Mouse (Mus musculus): ENCODE data around the gene Arglu1. TPM values are rescaled to one million over a fixed set of nuclear protein-coding genes. Genes with fewer than 3 reads are reported as not detected.

Arglu1 gene
- 100 to 1,000 TPM; 124 to 137 TPM for total RNA-seq (2021)
- long read RNA-seq, experiment 1, transcript Arglu1-204 (3 exons, 3,559 nt) = minor isoform, 9 of 67 reads
- long read RNA-seq, experiment 1, transcript Arglu1-201 (4 exons, 3,197 nt) = major isoform, 27 of 67 reads
- long read RNA-seq, experiment 1, partial matches to known transcripts = 7 of 67 reads
- long read RNA-seq, experiment 1, other reads (novel, unspliced or antisense) = 22 of 67 reads
- long read RNA-seq, experiment 2, transcript Arglu1-201 (4 exons, 3,197 nt) = minor isoform, 55 of 254 reads
- long read RNA-seq, experiment 2, transcript Arglu1-204 (3 exons, 3,559 nt) = major isoform, 96 of 254 reads
- long read RNA-seq, experiment 2, partial matches to known transcripts = 30 of 254 reads
- long read RNA-seq, experiment 2, other reads (novel, unspliced or antisense) = 72 of 254 reads

DNA sequence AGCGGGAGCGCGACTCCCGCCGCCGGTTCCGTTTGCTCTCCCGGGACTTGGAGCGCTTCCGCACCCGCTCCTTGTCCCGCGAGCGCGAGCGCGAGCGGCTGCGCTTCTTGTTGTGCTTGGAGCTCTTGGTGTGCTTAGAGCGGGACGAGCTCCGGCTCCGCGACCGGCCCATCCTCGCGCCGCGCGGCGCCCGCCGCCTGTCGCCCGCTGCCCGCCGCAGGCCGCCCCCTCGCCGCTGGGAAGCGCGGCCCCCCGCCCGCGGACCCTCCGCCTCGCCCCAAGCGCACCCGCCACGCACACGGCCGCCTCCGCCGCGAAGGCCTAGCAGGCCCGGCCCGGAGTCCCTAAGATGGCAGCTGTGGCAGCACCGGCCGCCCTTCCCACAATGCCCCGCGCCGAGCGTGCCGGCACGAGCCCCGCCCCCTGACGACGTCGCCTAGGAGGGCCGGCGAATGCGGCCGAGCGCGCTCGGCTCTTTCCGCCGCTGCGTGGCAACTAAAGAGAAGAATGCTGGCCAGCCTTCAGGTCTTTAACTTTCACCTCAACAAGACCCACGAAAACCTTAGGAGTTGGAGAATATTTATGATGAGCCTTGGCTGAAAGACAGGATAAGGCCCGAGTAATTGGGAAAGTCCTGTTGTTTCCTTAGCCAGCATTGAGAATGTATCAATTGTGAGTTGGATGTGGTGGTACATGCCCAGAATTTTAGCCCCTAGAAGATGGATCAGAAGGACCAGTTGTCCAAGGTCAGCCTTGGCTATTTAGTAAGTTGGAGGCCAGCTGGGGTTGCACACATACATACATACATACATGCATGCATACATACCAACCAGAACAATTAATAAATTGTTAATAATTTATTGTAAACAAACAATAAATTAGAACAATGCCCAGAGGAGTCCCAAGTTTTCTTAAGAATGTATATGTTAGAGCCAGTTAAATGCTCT lies at the start of gene Arglu1:
Gene Arglu1, minus strand, starts transcription at position 376 of the 947 bp plus-strand sequence.
- peak; percentile 88 to 97 for DNase-seq (ENCODE audit: low spot score in 2 of 2)

DNA sequence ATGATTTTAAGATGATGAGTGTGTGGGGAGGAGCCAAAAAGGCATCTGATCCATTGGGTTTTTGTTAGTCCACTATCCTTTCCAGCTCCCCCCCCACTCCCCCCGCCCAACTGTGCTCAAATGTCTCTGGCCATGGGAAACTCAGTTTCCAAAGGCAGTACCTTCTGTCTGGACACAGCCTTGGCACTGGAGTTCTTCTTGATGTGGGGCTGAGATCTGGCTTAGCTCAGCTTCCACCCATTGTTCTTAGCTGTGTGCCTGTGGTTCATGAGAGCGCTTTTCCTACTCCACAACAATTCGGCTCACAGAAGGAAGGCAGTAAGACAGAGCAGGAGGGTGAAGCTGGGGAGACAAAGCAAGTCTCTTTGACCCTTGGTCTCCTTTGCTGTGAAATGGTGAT lies 47.0 kb upstream of the Arglu1 start:
- no peak for DNase-seq (ENCODE audit: low spot score in 2 of 2)

DNA sequence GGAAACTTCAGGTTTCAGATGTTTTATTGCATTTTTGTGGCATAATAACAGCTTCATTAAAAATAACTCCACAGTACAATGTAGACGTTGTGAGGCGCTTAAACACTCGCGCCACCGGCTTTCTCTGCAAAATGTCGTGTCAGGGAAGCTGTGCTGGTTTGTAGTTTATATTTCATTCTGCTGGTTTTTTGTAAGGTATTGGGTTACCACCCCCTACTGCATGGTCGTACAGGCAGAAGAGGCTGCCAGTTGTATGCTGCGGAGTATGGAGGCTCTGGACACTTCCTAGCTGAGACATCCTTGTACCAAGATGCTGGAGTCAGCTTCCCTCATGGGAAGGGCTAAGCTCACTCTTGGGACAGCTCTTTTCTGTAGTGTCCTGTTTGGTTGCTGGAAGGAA lies 46.5 kb upstream of the Arglu1 start:
- DNase-seq (ENCODE audit: low spot score in 2 of 2) = no peak

- DNase-seq (ENCODE audit: low spot score in 2 of 2) = no peak
Observed at GRCm38 (mm10) chr8:8733804-8734203, 43.5 kb upstream of the Arglu1 start.

- DNase-seq (ENCODE audit: low spot score in 2 of 2) = no peak
Observed at GRCm38 (mm10) chr8:8728643-8729042, 38.3 kb upstream of the Arglu1 start.

DNA sequence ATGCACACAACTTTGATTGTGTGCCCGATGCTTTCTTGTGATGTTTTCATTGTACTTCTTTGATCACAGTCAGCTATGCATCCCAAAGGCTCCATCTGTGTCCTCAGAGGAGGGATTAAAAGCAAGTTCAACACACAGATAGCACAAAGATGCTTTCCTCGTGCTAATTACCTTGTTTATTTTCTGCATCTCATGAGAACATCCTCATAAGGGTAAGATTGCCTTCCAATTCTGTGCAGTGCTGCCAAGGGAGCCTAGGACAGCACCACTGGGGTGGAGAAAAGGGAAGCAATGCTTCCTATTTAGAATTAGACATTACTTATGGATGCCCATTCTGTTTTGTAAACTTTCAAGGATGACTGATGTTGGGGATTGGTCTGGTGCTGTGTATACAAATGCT lies 36.2 kb upstream of the Arglu1 start:
- DNase-seq (ENCODE audit: low spot score in 2 of 2) = no peak

- DNase-seq (ENCODE audit: low spot score in 2 of 2) = no peak
Observed at GRCm38 (mm10) chr8:8704813-8705212, 14.5 kb upstream of the Arglu1 start.

GRCm38 (mm10) chr8:8703668-8704067 lies 13.3 kb upstream of the Arglu1 start:
- no peak for DNase-seq (ENCODE audit: low spot score in 2 of 2)

GRCm38 (mm10) chr8:8700821-8701220 lies 10.5 kb upstream of the Arglu1 start:
- no peak for DNase-seq (ENCODE audit: low spot score in 2 of 2)

- no peak for DNase-seq (ENCODE audit: low spot score in 2 of 2)
Observed at GRCm38 (mm10) chr8:8700229-8700628, 9.9 kb upstream of the Arglu1 start.

DNA sequence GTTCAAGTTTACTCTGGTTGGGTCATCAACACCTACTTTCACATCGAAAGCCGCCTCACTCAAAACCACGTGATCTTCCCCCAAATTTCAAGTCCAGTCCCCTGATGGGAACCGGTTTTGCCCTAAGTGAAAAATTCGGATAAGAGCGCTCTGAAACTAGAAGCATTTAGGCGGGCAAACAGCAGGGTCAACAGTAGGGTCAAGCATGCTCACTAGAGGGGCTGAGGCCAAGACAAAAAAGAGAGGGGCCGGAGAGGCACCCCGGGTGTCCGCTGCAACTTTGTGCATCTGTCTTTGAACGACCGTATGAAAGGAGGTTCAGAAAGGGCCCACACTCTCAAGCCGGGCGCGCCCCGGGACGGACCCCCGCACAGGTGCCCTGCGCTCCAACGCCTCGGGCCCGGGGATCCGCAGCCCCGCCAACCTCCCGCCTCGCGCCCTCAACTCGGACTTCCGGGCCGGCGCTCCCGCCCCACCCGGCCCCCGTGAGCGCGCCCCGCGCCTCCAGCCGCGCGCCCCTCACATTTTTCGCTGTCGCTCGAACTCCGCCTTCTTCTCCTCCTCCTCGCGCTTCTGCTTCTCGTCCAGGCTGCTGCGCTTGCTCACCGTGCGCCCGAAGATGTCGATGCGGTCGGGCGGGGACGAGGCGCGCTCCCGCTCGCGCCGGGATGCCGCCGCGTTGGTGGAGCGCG lies 721 bp downstream of the Arglu1 start:
- peak; percentile 30 to 43 for DNase-seq (ENCODE audit: low spot score in 2 of 2)

DNA sequence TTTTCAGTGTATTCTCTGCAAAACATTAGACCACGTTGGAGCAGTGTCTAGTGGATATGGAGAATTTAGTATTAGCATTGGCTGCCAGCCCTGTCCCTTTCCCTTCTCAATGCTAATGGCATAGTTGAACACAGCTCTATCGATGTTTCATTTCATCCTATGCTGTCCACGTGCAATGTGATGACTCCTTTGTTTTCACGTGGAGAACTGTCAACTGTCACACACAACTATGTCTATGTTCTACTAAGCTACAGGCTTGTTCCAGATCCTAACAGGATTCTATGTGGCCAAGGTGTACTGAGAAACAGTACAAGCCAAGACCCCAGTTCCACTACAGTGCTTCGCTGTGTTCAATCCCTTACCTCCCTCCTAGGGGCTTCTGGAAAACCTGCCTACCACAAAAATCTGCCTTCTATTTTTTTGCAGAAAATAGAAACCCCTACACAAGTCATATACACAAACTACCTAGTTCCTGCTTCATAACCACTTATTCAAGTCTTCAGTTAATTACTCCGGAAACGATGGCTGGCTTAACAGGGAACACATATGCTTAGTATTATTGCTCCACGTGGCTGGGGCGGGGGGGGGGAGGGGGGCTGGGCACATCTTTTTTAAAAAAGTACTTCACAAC lies 1.4 kb downstream of the Arglu1 start:
- DNase-seq (ENCODE audit: low spot score in 2 of 2) = no peak

DNA sequence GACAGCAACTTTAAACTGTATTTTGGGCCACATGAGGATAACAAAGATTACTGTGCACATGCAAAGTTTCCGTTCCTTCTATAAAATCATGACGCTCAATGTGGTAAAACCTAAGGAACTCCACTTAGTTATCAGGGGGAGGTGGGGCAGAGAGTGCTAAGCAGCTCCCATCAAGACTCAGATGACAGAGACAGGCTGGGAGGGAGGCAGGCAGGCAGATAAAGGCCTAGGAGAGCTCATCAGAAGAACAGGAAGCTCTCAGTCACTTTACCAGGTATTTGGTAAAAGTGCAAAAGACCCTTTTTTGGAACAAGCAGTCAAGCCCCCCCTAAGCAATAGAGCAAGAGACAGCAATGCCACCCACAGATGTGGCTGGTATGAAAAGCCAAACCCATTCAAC lies 4.8 kb downstream of the Arglu1 start:
- no peak for DNase-seq (ENCODE audit: low spot score in 2 of 2)

DNA sequence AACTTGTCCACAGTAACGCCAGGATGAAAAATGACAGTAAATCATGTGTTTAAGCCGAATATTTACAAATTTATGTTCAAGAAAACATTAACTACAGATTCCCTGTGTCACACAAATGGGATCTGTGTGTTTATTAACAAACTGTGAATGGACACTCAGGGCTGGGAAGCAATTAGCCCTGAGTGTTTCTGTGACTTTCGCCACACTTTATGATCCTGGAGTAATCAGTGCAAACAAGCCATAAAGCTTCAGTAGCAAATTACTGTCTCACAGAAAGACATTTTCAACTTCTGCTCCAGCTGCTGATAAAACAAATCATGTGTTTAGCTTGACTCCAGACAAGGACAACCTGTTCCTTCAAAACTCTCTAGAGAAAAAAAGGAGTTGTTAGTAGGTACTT lies 7.6 kb downstream of the Arglu1 start:
- no peak for DNase-seq (ENCODE audit: low spot score in 2 of 2)

GRCm38 (mm10) chr8:8678236-8678635 lies 12.1 kb downstream of the Arglu1 start:
- no peak for DNase-seq (ENCODE audit: low spot score in 2 of 2)

- DNase-seq (ENCODE audit: low spot score in 2 of 2) = no peak
Observed at GRCm38 (mm10) chr8:8674864-8675263, 15.5 kb downstream of the Arglu1 start.

DNA sequence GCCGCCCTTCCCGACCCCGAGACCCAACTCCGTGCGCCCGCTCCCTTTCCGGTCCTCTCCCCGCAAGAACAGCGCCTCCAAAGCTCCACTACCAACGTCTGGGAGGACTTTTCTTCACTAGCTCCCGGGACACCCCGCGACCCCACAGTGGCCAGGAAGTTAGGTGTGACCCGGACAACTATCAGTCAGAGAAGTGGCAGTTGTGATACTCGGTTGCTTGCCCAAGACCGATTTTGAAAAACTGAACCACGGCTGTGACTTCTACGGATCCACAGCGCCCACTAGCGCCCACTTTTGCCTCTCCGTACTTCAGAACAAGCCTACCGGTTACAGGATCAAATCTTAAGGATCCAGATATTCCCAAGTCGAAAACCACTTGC lies 28.6 kb downstream of the Arglu1 start:
- peak; percentile 60 to 78 for DNase-seq (ENCODE audit: low spot score in 2 of 2)

- DNase-seq (ENCODE audit: low spot score in 2 of 2) = peak; percentile 89 to 93
Observed at GRCm38 (mm10) chr8:8661103-8661758, 29.1 kb downstream of the Arglu1 start, which contains the start of gene Efnb2. Efnb2 (minus strand) TSS chr8:8661242.

- DNase-seq (ENCODE audit: low spot score in 2 of 2) = peak in 1 of 2 experiments; percentile 4
Observed at GRCm38 (mm10) chr8:8660307-8661098, 29.8 kb downstream of the Arglu1 start.

All from adrenal gland, postnatal 4 days (tissue).